Mouse (Mus musculus) thymus, adult 18-20 months (tissue): ENCODE measurements at regions not wholly inside any gene's neighbourhood (a gene's known extent, or its start where the extent isn't known, plus 50 kb on each side); places are given as distances from the start of the nearest gene placed in this dataset.
"Not testable (repeated sequence)": the region's sequence is repeated elsewhere in the genome, so short reads cannot be mapped to it uniquely, and the experiment has no call there.

Experiments
- DNase-seq, 2 experiments: peaks; one replicate each; pipeline ENCODE4 v3.0.0; 2022; ENCODE audit warnings: mixed read lengths in 2 of 2

DNA sequence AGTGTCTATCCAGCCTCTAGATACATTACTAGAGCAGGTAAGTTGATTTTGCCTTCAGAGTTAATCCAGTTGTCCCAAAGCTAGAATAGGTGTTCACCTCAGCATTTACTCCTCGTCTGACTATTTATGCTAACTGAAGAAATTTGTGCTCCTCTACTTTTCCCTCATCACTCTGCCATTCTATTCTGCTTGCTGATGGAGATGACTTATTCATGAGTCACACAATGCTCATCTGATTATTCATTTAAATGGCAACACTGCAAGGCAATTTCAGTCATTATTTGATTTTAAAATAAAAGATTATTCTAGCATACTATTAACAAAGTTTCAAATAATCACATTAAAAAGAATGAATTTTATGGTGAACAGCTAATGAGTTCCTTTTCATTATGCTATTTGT lies 752.4 kb downstream of the Trib2 start:
- DNase-seq, result no peak

DNA sequence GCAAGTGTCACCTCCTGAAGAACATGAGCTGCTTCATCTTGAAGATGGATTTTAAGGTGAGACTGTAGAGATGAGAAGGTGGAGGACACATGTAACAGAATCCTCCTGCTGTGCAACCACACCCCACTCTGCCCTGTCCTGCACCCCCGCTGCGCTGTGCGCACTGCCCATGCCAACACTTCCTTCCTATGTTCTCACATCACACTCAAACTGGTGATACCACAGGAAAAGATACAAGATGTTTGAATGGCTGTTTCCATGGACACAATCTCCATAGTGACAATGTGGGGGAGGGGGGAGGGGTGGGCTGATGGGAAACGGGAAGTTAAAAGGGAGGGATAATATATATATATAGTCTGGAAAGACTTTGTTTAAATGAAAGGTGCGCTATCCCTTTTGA lies 765.3 kb downstream of the Trib2 start:
- no peak for DNase-seq

DNA sequence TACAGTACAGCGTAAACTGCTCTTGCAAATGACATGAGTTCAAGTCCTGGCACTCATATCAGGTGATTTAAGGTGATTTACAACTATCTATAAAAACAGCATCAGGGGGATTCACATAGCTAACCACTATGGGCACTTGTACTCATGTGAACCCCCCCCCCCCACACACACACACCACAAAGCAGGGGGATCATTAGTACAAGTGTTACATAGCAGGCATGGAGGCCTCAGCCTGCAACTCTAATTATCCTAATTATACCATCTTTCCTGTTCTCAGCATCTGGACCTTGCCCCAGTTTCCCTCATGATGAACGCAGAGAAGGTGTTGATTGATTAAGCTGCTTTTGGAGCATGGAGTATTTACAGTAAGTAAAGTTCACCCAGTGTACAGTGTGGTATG lies 773.5 kb downstream of the Trib2 start:
- no peak for DNase-seq

DNA sequence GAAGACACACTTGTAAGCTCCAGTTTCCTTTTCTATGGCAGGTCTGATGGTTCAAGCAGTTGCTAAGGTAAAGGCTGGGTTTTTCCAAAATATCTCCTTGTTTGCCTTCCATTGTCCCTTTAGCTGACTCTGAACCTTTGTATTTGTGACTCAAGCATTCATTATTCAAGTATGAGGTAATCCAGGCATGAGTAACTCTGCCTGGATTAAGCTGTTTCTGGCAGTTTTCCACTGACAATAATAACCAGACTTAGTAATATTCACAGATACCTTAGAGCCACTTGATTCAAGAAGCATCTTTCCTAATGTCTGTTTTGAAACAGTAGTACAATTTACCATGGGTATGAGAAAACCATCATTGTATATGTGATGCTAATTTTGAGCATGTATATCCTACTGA lies 805.6 kb downstream of the Trib2 start:
- no peak for DNase-seq

DNA sequence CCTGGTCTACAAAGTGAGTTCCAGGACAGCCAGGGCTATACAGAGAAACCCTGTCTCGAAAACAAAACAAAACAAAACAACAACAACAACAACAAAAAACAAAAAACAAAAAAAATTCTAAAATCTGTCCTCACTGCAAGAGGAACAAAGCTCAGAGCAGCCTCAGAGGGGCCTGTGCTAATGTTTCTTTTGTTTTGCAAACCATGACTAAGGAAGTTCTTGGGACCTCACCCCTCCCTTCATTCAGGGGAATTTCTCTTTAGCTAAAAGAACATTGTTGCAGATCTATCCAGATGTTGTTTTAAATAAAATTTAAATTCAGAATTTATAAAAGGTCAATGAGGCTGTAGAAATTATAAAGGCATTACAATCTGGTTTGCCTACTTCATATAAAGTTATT lies 814.3 kb downstream of the Trib2 start:
- DNase-seq, result not testable (repeated sequence)
